Mouse (Mus musculus) thymus, adult 2 months (tissue): ENCODE results near the gene Pde8a.

Experiments used
- CTCF ChIP-seq: fragments of 200-500 bp; IDR thresholded peaks from 2 replicates; pipeline ENCODE4 v1.5.1; 2012; ENCODE audit warnings: mild to moderate bottlenecking, control low read depth, low read length, moderate library complexity, borderline replicate concordance; ENCODE audit not compliant: control insufficient read depth, poor library complexity, insufficient read depth; ENCODE audit errors: extremely low read depth
- POLR2A ChIP-seq: fragments of 200-500 bp; IDR thresholded peaks from 2 replicates; pipeline ENCODE4 v1.6.1; 2012; ENCODE audit warnings: mild to moderate bottlenecking, low read length, control low read depth, moderate library complexity; ENCODE audit not compliant: control insufficient read depth, poor library complexity, insufficient read depth; ENCODE audit errors: extremely low read depth

DNA sequence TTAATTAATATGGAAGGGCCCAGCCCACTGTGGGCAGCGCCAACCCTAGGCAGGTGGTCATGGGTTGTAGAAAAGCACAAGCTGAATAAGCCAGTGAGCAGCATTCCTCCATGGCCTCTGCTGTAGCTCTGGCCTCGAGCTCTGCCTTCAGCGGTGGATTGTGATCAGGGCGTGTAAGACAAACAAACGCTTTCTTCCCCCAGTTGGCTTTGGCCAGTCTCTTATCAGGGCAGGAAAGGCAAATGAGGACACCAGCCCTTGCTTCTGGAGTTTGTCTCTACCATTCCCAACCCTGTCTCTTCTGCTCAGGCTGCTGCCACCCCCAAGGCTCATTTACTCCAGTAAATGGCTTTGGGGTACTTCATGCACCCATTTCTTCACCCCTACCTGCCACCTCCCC is 38.7 kb upstream of the Pde8a start:
- TF ChIP-seq POLR2A (no peak), CTCF (no peak)
